Mouse (Mus musculus) liver, adult 2 months (tissue): Measurements from ENCODE around the gene Wdr17.

ENCODE experiments used
- CTCF ChIP-seq: fragments of 200-500 bp; IDR thresholded peaks from 2 replicates; pipeline ENCODE4 v1.5.1; 2011; ENCODE audit warnings: low read depth, low read length, control low read depth
- POLR2A ChIP-seq: fragments of 200-500 bp; IDR thresholded peaks from 2 replicates; pipeline ENCODE4 v1.6.1; 2011; ENCODE audit warnings: low read length, control low read depth; ENCODE audit not compliant: insufficient read depth; ENCODE audit errors: extremely low read depth

- TF ChIP-seq POLR2A, result no peak
- TF ChIP-seq CTCF, result no peak
These were observed 110.7 kb downstream of the Wdr17 start for GRCm38 (mm10) chr8:54776241-54776640.
